Mouse (Mus musculus) kidney, postnatal 10 days (tissue): ENCODE data around the gene Morc1.

Experiments used
- DNase-seq: peaks from one replicate; pipeline ENCODE4 v3.0.0; 2021; ENCODE audit warnings: mixed read lengths

Gene Morc1

DNA sequence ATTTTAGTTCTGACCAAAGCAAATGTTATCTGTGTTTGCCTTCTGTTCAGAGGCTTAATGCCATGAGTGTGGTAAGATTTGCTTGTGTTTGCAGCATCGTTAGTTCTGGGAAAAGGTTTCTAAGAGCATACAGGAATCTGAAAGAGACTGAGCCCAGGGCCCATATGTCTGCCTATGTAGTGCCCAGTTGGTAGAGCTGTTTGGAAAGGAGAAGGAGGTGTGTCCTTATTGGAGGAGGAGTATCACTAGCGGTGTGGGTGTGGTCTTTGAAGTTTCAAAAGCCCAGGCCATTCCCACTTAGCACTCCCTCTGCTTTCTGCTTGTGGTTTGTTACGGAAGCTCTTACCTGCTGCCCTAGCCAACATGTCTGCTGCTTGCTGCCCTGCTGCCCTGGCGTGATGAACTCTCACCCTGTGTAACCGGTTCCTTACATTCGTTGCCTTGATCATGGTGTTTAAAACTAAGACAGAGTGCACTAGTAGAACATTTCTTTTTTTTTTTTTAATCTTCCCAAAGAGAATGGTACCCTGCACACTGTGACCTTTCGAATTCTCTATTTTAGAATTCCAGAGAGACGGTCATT is 48.3 kb downstream of the Morc1 start:
- no peak for DNase-seq

DNA sequence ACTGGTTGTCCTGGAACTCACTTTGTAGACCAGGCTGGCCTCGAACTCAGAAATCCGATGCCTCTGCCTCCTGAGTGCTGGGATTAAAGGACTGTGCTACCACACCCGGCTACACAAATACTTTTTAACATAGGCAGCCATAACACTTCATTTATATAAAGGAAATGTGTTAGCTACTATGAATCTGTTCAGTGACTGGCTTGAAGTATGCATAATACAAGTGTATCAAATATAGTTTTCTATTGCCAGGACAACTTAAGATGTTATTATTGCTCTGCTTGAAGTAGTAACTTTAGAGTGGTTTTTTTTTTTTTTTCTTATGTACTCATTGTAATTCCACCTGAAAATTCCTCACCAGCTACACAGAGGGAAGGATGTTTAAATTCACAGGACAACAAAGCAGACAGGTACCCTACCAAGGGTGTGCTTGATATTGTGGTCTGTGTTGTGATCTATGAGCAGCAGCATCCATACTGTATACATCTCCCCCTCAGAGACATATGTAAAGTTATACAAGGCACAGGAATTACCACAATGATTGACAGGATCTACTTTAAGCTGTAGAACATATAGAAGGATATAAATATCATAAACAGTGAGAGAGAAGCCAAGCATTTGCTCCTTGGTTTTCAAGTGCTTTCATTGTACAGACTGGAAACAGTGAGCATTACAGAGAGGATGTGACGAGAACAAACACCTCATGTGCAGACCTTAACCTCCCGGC is 85.9 kb downstream of the Morc1 start:
- no peak for DNase-seq

DNA sequence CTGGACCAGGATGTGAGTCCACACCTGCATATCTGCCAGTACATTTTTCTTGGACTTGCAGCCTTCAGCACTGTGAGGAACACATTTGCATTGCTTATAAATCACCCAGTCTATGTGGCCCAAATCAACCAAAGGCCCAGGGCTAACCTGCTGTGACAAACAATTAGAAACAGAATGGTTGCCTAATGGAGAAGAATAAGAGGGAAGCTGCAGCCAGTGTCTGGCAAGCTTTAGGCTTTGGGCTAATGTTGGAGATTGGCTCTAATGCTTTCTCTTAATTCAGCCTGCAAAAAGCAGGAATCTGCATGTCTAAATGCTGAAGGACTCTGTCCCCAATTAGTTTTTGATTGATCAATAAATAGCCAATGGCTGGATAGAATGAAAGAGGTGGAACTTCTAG is 88.5 kb downstream of the Morc1 start:
- no peak for DNase-seq

DNA sequence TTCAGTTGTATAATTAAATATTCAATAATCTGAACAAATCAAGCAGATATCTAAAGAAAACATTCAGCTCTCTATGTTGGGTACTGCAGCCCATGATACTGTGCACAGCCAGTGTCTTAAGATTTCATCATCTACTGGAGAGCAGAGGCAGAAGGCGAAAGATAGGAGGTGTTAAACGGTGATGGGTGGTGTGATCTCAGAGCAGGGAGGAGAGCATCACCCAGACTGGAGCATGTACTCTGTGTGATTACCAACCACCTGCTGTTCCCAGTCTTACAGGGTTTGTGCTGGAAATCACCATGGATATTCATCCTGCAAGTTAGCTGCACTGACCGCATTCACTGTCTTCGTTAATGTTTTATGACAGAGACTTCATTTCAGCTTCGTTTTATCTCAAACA is 106.1 kb downstream of the Morc1 start:
- no peak for DNase-seq

DNA sequence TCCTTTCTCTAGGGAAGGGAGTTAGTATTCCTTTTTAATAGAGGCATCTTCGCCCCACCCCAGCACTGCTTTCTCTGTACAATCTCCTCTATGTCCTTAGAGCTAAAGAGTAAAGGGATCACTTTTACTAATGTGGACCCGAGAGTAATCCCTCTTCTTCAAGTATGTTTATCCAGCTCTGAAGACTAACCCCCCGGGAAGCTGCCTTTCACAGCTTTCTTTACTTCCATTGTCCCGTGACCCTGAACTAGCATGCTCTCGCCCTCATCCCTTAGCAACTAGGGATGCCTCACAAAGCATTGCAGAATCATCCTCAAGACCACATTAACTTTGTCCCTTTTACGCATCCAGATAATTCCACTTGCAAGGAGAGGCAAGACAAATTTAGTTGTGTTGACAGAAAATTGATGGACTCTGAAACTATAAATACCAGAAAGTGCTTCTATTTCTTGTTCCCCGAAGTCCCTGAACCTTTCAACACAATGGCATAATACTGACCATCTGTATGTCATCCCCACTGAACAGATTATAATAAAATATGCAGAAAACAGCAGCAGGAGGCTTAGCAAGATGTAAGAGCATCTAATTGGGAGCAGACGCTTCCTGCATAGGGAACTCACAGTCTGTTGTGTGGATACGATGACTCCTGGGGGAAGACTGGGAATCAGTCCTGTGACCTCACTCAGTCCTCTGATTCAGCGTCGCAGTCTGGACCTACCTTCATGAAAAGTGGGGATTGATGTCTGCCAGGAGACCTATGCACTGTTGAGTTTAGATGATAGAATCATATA is 131.4 kb downstream of the Morc1 start:
- no peak for DNase-seq

DNA sequence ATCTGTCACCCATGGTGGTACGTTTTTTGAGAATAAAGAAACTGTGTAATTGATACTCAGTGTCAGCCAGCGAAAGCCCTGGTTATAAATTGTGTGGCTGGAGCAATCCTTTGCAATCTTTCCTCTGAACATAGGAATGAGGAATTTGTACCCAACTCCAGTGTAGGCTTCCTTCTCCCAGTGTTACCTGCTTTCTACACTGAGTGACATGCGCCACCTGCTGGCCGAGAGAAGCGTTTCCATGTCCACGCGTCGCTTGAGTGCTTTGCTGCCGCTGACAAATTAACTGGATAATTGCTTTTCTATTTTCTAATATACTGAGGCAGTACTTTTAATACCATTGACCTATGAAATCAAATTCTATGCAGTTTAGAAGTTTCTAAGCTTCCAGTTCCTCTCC is 139.3 kb downstream of the Morc1 start:
- peak; percentile 87 for DNase-seq

DNA sequence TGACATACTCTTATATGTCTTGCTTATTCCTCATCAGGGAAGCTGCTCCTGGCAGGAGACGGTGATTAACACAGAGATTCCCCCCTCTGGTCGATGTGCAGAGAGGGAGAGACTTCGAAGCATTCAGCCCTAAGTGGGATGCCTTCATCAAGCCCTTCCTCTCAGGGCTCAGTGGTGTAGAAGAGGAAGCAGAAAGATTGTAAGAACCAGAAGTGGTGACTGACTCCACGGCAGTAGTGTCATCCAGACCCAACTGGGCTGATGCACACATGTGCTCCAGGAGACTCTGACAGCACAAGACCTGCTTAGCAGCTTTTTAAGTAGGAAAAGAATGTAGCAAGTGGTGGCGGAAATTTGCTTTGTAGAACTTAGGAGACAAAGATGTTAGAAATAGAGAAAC is 143.0 kb downstream of the Morc1 start:
- DNase-seq = no peak

DNA sequence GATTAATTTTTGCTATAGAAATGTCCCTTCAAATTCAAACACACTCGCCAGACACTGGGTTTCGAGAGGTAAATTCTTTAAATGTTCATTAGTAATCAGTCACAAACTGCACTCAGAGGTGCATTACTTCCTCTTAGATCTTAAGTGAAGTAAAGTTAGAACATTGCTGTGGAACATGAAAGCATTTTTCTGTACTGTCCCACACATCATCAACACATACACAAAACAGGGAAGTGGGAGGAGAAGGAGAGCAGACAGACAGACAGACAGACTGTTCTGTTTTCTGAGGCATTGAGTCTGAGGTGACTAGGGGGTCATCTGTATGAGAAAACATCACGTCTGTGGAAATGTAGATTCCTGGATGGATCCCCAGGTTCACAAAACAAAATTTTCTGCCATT is 143.5 kb downstream of the Morc1 start:
- no peak for DNase-seq

DNA sequence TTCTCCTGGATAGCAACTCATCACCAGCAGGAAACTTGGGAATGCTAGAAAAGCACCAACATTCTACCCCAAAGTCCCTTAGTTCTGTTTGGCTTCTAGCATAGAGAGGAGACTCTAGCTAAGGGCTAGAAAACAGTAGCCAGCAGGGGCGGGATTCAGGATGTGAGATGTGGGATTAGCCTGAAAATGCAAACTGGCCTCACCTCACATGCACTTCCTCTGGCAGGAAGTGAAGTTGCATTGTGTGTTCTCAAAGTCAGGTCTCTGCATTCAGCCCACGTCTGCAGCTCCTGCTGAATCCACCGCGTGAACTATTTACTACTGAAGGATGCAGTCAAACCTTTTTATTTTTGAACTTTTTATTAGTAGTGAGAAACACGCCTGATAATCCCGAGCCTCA is 154.3 kb downstream of the Morc1 start:
- no peak for DNase-seq

DNA sequence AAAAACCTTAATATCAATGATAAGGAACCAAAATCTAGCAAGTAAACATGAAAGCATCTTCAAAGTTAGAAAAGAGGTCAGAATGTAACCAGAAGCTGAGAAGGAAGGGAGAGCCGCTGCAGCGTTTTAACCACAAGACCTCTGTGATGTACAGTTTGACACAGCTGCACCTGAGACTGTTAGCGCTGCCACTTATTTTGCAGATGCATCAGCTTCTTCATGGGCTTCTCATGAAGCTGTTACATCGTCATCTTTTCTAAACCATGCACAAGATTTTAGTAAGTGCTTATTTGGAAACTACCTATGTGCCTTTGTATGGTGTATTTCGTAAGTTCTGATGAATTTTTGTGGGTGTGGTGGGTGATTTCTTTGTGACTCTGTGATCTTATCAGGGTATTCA is 163.4 kb downstream of the Morc1 start:
- DNase-seq = no peak

DNA sequence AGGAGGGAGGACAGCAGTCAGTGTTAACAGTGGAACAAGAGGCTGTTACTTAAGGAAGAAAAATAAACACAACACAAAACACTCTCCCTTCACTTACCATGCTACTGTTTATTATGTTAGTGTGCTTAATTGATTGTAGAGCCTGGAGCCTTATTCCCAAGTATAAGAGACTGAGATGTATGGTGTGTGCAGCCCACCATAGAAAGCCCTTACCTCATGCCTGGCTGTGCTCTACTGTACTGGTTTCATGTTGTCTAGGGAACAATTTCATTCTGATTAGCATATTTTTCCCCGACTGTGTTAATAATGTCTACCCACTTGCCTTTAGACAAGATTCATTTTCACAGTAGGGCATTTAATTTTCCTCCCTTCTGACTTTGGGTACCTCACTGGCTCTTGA is 164.2 kb downstream of the Morc1 start:
- no peak for DNase-seq

DNA sequence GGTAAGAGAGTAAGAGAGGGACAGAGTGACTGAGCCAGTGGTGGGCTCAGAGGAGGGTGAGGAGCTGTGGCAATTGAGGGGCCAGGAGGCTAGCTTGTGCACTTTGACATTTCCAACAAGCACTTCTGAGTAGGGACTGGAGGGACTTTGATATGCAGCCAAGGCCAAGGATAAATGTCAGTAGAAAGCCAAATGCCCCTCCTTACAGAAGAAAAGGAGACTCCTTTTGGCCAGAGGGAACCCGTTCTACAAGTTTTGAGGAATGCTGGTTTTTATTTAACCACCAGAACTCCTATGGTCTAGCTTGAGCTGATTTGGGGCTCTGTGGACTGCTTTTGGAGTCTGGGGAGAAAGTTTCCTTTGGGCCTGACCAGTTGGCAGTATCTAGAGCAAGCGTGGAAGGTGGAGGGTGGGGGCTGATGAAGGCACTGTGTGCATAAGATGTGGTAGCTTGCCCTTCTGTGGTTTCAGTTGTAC is 172.7 kb downstream of the Morc1 start:
- peak; percentile 6 for DNase-seq

DNA sequence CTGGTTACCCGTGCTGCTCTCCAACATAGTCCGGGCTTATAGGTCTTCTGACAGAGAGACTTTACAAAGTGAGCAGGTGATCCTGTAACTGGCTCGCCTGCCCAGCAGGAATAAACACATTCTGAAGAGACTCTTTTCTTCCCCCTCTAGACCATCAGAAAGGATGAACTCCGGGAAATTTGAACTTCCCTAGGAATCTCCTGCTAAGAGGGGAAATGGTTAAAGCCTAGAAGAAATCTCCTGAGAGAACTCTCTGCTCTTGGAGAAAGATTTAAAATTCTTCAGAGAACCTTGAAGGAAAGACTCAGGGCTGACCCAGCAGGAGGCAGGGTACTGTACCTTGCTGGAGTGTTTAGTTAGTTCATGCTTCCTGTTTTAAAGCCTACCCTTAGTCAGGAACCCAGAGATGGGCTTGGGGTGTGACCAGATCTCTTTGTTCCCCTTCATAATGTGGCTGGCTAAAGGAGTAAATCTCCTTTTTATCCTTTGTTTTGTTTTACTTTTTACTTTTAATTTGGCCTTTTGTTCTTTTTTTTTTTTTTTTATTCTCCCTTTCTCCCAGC is 175.5 kb downstream of the Morc1 start:
- DNase-seq = no peak

DNA sequence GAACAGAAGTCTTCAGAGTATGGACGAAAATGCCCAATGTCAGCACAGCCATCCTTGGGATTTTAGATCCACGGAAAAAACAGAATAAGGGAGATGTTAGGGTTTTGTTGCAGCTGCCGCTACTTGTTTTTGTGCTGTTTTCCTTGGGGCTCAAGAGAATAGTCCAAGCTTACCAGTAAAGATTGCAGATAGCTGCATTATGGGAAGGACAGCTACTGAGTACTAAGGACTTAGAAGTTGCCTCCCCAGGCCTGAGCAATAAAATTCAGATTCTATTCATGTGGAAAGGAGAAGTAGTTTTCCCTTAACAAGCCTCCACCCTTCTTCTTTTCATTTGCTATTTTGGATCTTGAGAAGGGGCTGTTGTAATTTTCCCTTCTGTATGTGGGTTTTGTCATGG is 177.2 kb downstream of the Morc1 start:
- no peak for DNase-seq

DNA sequence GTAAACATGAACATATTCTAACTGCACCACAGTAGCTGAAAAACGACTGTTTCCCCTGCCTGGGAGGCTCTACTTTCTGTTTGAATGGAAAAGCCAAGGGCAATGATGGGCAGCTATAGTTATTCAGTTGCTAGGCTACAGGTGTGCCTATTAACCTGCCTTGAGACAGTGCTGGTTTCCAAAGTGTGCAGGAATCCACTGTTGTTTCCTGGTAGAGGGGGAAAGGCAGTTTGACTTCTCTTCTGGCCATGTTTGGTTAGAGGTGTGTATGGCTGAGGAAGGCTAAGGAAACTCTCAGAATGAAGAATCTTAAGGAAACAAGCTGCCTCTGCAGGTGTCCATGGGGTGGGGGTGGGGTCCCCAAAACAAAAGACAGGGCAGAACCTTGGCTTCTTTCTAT is 179.8 kb downstream of the Morc1 start:
- no peak for DNase-seq

DNA sequence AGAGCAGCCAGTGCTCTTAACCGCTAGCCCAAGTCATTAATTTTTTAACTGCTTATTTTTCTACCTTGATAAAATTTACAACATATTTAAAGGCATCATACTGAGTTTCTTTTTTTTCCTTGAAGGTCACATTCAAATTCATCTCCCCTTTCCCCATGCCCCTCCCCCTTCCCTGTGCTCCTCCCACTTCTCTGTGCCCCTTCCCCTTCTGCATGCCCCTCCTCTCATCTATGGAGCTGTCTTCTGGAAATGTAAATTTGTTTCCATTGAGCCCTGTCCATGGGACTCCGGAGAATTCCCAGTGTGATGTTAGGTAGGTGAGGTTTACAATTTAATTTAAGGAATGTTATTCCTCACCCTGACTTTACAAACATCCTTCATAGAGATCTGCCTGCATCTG is 180.4 kb downstream of the Morc1 start:
- no peak for DNase-seq

DNA sequence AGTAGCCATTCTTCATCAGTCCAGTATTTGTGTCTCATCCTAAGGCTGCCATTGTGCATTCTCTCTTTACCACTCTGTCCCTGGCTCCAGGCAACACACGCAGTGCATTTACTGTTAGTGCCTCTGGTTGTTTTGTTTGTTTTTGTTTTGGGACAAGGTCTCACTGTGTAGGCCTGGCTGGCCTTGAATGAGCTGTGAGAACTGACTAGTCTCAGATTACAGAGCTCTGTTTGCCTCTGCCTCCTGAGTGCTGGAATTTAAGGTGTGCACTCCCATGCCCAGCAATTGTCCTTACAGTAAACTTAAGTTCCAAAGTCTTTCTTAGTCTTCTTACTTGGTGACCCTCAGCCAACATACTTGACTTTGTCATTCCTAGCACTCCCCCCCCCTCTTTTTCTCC is 182.7 kb downstream of the Morc1 start:
- no peak for DNase-seq

DNA sequence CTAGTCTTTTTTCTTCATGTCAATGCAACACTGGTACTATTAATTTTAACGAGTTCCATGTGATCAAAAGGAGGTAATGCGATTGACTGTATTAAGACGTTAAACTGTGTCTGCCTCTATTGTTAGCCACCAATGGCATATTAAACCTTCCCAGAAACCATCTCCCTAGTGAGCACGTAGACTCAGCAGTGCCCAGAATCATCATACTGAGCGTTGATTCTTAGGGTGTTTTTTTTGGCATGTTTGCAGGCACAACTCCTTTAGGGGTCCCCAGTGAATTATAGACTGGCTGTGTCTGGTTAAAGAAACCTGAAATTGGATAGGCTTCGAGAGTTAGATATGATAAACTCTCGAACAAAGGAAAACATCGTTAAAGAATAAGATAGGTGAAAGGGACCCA is 189.5 kb downstream of the Morc1 start:
- DNase-seq = no peak

DNA sequence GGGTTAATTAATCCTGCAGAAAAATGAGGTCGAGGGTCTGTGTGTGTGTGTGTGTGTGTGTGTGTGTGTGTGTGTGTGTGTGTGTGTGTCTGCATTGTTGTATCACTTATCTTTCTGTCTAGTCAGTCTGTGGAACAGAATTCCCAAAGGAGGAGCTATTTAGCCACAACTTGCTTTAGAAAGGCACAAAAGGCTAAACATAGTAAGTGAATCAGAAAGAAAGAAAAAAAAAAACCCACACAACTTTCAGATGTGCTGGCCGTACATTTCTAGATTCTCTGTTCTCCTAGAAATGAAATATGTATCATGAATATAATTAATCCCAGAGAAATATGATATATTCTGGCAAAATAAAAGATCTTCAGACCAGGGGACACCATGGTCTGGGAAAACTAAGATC is 190.0 kb downstream of the Morc1 start:
- DNase-seq = no peak

DNA sequence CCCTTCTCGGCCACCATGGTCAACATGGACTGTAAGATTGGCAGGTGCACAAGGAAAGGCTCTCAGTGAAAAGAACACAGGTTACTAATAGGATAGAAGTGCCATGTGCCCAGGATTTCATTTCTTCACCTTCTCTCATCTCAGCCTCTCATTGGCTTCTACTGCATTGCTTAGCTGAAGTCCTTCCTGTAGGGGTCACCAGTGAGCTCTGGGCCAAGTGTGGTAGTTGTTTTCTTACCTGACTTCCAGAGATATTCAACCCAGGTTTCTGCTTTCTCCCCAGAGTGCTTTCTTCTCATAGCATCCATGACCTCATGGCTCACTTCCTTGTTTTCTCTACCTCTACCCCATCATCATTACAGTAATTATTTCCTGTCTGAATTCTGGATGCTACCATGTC is 192.4 kb downstream of the Morc1 start:
- peak; percentile 9 for DNase-seq

DNA sequence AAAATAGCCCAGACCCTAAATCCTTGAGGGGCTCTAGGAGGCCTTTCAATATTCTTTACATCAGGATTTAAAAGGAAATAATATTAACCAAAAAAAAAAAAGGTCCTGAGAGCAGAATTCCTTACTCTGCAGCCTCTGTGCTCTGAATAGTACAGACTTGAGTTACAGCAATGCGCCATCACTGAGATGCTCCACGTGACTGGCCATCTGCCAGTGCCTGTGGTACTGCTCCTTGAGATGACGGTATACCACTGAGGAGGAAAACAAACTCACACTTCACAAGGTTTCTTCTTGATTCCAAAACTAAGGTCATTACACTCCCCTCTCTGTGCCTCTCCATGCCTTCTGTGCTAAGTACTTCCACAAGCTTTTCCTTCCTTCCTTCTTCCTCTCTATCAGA is 195.1 kb downstream of the Morc1 start:
- no peak for DNase-seq

DNA sequence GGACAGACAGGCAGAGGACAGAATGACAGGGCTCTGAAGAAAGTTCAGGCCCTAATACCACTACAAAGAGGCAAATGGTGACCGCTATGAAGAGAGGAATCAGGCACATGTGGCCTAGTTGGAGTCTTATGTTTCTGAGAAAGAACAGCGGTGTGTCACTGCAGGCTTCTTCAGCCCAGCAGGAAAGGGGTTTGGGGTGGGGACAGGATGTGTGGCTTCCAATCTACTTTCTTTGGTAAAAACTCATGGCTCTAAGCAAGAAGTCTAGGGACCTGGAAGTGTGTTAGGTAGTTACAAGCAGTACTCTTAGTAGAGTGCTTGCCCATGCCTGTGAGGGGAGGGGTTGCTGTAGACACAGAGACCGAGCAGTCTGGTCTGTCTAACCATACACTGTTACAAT is 196.3 kb downstream of the Morc1 start:
- DNase-seq = no peak

DNA sequence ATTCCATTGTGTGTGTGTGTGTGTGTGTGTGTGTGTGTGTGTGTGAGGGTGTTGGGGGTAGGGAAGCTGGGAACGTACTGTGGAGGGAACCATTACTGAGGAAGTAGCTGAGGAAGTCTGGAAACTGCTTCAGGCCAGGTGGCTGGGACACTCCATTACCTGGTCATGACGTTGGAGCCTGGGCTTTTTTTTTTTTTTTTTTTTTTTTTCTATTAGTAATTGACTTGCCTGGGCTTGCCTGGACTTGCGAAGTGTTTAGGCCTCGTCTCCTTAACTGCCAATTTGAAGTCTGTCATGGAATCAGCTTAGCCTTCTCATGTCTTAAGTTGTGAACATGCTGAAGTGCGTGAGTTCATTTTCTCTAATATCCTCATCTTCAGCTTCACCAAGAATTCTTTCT is 198.7 kb downstream of the Morc1 start:
- no peak for DNase-seq

DNA sequence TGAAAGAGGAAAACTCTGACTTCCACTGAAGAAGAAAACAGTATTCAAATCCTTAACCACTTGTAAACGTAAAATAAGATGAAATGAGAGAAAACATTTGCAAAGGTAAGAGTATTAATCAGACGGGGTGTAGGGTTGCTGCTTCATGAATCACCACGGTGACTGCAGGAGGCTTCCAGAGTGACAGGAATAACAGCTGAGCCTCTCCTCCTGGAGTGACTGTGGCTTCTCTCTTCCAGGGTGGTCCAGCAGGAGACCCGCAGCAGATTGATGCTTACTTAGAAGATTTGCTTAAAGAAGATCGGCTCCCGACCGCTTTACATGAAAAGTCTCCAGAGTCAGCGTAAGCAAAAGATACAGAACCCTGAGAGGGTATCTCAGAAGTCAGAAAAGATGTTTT is 199.4 kb downstream of the Morc1 start:
- no peak for DNase-seq
